Mouse (Mus musculus) lung, postnatal 0 days (tissue): ENCODE measurements around the gene Adora1.

ENCODE experiments used
- CTCF ChIP-seq: IDR thresholded peaks from 2 replicates; pipeline ENCODE4 v1.5.1; 2016; ENCODE audit warnings: antibody characterized with exemption, mild to moderate bottlenecking
- EP300 ChIP-seq: IDR thresholded peaks from 2 replicates; pipeline ENCODE4 v1.6.1; 2016; ENCODE audit warnings: antibody characterized with exemption, mild to moderate bottlenecking, control low read depth

- TF ChIP-seq CTCF: no peak
- TF ChIP-seq EP300: no peak
Measured at GRCm38 (mm10) chr1:134234455-134235390, 508 bp downstream of the Adora1 start.
